20 mouse cellular contexts compared by ENCODE assay signal in the genomic region with DNA sequence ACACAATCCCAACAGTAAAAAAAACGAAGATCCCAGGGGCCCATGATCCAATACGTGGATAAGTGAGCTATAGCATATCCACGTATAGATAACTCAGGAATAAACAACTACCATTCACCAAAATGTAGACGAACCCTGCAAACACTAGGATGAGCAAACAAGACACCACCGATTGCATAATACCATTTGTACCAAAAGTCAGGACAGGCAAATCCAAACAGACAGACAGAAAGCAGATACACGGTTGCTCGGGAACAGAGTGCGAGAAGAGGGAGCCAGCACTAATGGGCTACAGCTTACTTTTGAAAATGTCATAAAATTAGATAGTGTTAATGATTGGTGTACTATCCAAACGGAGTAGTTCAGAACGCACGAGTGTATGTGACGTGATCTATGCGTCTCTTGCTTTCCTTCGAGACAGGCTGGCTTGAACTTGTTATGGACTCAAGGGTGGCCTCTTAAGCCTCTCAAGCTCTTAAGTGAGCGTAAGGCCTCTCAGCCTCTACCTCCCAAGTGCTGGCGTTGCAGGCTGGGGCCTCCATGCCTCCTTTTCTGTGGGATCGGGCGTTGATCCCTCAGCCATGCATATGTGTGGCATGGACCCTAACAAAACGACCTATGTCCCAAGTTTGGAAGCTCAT. TPM values are rescaled to one million over a fixed set of nuclear protein-coding genes. Genes with fewer than 3 reads are reported as not detected.
DNase-seq lines count a peak whose midpoint lies in the region; ATAC-seq and TF ChIP-seq lines count a peak whose summit lies in the region.
"Had no signal": no experiment of that assay in that cellular context is flagged by ENCODE, and none has a peak within 500 bp of the region (broad histone marks: within the 10 kb centered on the region; RNA-seq: fewer than 3 reads in every experiment).

No protein-coding gene starts in this region.

- H3K27ac ChIP-seq in heart, adult 2 months: no peak overlapping the region
- 0 out of 2 replicates have a peak overlapping the region, but pooled peaks have one; percentile 48 for H3K27ac ChIP-seq in liver, postnatal 0 days (ENCODE audit: low read depth)
- H3K27ac ChIP-seq in liver, embryonic 12.5 days: no peak overlapping the region
- H3K27ac ChIP-seq: embryonic facial prominence, embryonic 13.5 days; forebrain, embryonic 12.5 days; hindbrain, embryonic 12.5 days had no signal

- ATAC-seq in liver, postnatal 0 days: peak; percentile 64
- ATAC-seq in liver, embryonic 12.5 days: no peak
- ATAC-seq: forebrain, embryonic 16.5 days; hindbrain, embryonic 16.5 days had no signal

- no peaks in the 10 kb centered on the region for H3K36me3 ChIP-seq in heart, adult 2 months (ENCODE audit: control insufficient read depth, insufficient read depth, low read length)
- H3K36me3 ChIP-seq in liver, postnatal 0 days (replicated peaks; ENCODE audit: insufficient read depth, low read length): no peaks in the 10 kb centered on the region
- H3K36me3 ChIP-seq in liver, embryonic 12.5 days: no peaks in the 10 kb centered on the region
- H3K36me3 ChIP-seq: embryonic facial prominence, embryonic 13.5 days; forebrain, embryonic 12.5 days; hindbrain, embryonic 12.5 days had no signal

- intact Hi-C loops in heart, adult 2 months (cut with DNase I): loop anchor here (10.0 kb wide), 2 partner anchors 366 to 424 kb away; a partner anchor contains a TSS

- 85% methylated on average over 19 of the region's 19 CpGs for WGBS in heart, adult 2 months
- WGBS in liver, postnatal 0 days (ENCODE audit: insufficient replicate concordance): 63% methylated on average over 19 of the region's 19 CpGs
- WGBS in liver, embryonic 12.5 days (ENCODE audit: insufficient replicate concordance): 68% methylated on average over 19 of the region's 19 CpGs

- no peak for TF ChIP-seq POLR2A in heart, adult 2 months (IDR thresholded peaks at IDR 0.05; ENCODE audit: insufficient read depth, low read depth, low read length)

- H3K79me2 ChIP-seq in heart, adult 2 months (replicated peaks; ENCODE audit: control insufficient read depth, insufficient read depth, low read length): no peaks in the 10 kb centered on the region

- H3K4me3 ChIP-seq in heart, adult 2 months: no peak overlapping the region
- no peak overlapping the region for H3K4me3 ChIP-seq in liver, postnatal 0 days (ENCODE audit: low read depth, low read length)
- H3K4me3 ChIP-seq in liver, embryonic 12.5 days: no peak overlapping the region
- H3K4me3 ChIP-seq: embryonic facial prominence, embryonic 13.5 days; forebrain, embryonic 12.5 days; hindbrain, embryonic 12.5 days had no signal

- no peak overlapping the region for H3K4me2 ChIP-seq in liver, postnatal 0 days (ENCODE audit: low read depth, low read length)
- H3K4me2 ChIP-seq in liver, embryonic 12.5 days: no peak overlapping the region
- H3K4me2 ChIP-seq: embryonic facial prominence, embryonic 13.5 days; forebrain, embryonic 12.5 days; hindbrain, embryonic 12.5 days had no signal

- DNase-seq in heart, adult 11 months: peak; percentile 69
- DNase-seq in heart, adult 2 months: no peak
- DNase-seq in liver, postnatal 0 days: no peak
- peak; percentile 16 for DNase-seq in lung, postnatal 25 days (ENCODE audit: low spot score)
- DNase-seq in lung, postnatal 10 days: no peak
- no peak for DNase-seq in embryo, embryonic 9.5 days (ENCODE audit: extremely low spot score)
- DNase-seq: adrenal gland, postnatal 14 days; B cell, adult 2 months; cerebellum, adult 11-12 months; cerebellum, adult 9-10 months; cerebellum, postnatal 25 days; gastrocnemius, postnatal 10 days; heart, postnatal 10 days; heart, postnatal 4 days had no signal

- H3K9ac ChIP-seq in heart, adult 2 months (ENCODE audit: low read depth, low read length): no peak overlapping the region
- H3K9ac ChIP-seq in liver, postnatal 0 days (replicated peaks): no peak overlapping the region
- no peak overlapping the region for H3K9ac ChIP-seq in liver, embryonic 12.5 days
- H3K9ac ChIP-seq: embryonic facial prominence, embryonic 13.5 days; forebrain, embryonic 12.5 days; hindbrain, embryonic 12.5 days had no signal

- TF ChIP-seq EP300 in heart, adult 2 months (IDR thresholded peaks at IDR 0.05; ENCODE audit: insufficient read depth, low read depth, low read length): no peak
- no peak for TF ChIP-seq EP300 in liver, postnatal 0 days (IDR thresholded peaks at IDR 0.05; ENCODE audit: low read depth)

- H3K9me3 ChIP-seq in liver, postnatal 0 days (ENCODE audit: low read length): no peaks in the 10 kb centered on the region
- no peaks in the 10 kb centered on the region for H3K9me3 ChIP-seq in liver, embryonic 12.5 days (replicated peaks)
- H3K9me3 ChIP-seq: embryonic facial prominence, embryonic 13.5 days; forebrain, embryonic 12.5 days; hindbrain, embryonic 12.5 days had no signal

- TF ChIP-seq CTCF in heart, adult 2 months (IDR thresholded peaks at IDR 0.05): no peak
- TF ChIP-seq CTCF in liver, postnatal 0 days (IDR thresholded peaks at IDR 0.05; ENCODE audit: low read depth): no peak

- H3K27me3 ChIP-seq in heart, adult 2 months (ENCODE audit: control insufficient read depth, insufficient read depth, low read length): no peaks in the 10 kb centered on the region; the same call in 1 of the 2 replicates
- no peaks in the 10 kb centered on the region for H3K27me3 ChIP-seq in liver, postnatal 0 days (ENCODE audit: insufficient read depth, low read length)
- H3K27me3 ChIP-seq in liver, embryonic 12.5 days (replicated peaks): no peaks in the 10 kb centered on the region
- H3K27me3 ChIP-seq: forebrain, embryonic 12.5 days; hindbrain, embryonic 12.5 days had no signal

- no peaks in the 10 kb centered on the region; the same call in 1 of the 2 replicates for H3K4me1 ChIP-seq in heart, adult 2 months (ENCODE audit: control insufficient read depth, insufficient read depth, low read length)
- no peaks in the 10 kb centered on the region for H3K4me1 ChIP-seq in liver, postnatal 0 days (ENCODE audit: insufficient read depth)
- H3K4me1 ChIP-seq in liver, embryonic 12.5 days: 0 out of 2 replicates have a peak, but pooled peaks cover 3% of the 10 kb centered on the region
- H3K4me1 ChIP-seq: hindbrain, embryonic 12.5 days had no signal

RNA-seq across cellular contexts. Expression of a gene that starts 20.2 kb away (rescaled TPM):
- total RNA-seq in heart, adult 2 months (2021): 10 to 100 TPM in 1 of 2 experiments, 1 to 10 TPM in 1; 7.1 to 11.8 TPM
- 1.1 and 2.1 TPM in 2 replicates for polyA plus RNA-seq in heart, adult 2 months (2012; rRNA removed)
- polyA plus RNA-seq in liver, postnatal 0 days (2015; fragmentation: Nextera tagmentation; extraction: Ambion mirVana): 33.9 and 34.3 TPM in 2 replicates
- 34.9 and 37.1 TPM in 2 replicates for polyA plus RNA-seq in liver, embryonic 12.5 days (2016; fragmentation: Nextera tagmentation; extraction: Ambion mirVana)

Comparison
In these comparisons a context has a peak if more than half of its experiments do, and no peak if none do; other contexts are left out.
1. DNase-seq: peak in heart, adult 11 months (single experiment) and lung, postnatal 25 days (single experiment); none in heart, adult 2 months (0 of 2), liver, postnatal 0 days (single experiment), lung, postnatal 10 days (single experiment) and embryo, embryonic 9.5 days (single experiment).
2. RNA of a gene that starts 20.2 kb away (polyA plus RNA-seq): 34.9 to 37.1 TPM in liver, embryonic 12.5 days and 33.9 to 34.3 TPM in liver, postnatal 0 days; 1.1 to 2.1 TPM in heart, adult 2 months; every median in the first group is over 10 times any median in the second.